Mouse (Mus musculus): ENCODE measurements around the gene Fn3k.

GRCm38 (mm10) chr11:121388554-121388945 is 46.2 kb upstream of the Fn3k start:
- TF ChIP-seq MAFK (IDR thresholded peaks at IDR 0.05; ENCODE audit: insufficient read depth, low read depth, low read length) = no peak
- TF ChIP-seq HCFC1 (IDR thresholded peaks at IDR 0.05; ENCODE audit: borderline replicate concordance, insufficient read depth, low read length) = no peak
- no peak for TF ChIP-seq CHD2 (IDR thresholded peaks at IDR 0.05; ENCODE audit: low read depth, low read length)
- no peak for TF ChIP-seq ZNF384 (IDR thresholded peaks at IDR 0.05; ENCODE audit: low read depth, low read length)
